Mouse (Mus musculus): ENCODE measurements around the gene Olfr724. TPM values are rescaled to one million over a fixed set of nuclear protein-coding genes. Genes with fewer than 3 reads are reported as not detected.
"Not testable (repeated sequence)": the region's sequence is repeated elsewhere in the genome, so short reads cannot be mapped to it uniquely, and the experiment has no call there.

Olfr724 gene
- not detected for total RNA-seq (2022)

DNA sequence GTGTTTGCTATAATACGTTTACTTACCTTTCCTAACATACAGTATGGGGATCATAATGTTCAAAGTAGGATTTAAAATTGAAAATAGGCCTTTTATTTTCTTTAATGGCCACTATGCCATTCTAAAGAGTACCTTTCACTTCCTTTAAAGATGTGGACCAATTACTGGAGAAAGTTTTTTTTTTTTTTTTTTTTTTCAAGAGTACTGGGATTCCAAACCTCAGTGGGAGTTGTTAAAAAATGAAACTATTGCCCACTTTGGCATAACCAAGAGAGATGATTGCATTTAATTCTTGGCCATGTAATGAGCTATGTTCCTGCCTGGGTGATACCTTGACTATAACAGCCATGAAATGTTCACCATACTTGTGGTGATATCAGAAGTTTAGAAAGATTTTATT lies at the start of gene Olfr724:
Olfr724 (minus strand) TSS at position 101 of the 400 bp plus-strand sequence.
- DNase-seq (ENCODE audit: low spot score), result not testable (repeated sequence)

DNA sequence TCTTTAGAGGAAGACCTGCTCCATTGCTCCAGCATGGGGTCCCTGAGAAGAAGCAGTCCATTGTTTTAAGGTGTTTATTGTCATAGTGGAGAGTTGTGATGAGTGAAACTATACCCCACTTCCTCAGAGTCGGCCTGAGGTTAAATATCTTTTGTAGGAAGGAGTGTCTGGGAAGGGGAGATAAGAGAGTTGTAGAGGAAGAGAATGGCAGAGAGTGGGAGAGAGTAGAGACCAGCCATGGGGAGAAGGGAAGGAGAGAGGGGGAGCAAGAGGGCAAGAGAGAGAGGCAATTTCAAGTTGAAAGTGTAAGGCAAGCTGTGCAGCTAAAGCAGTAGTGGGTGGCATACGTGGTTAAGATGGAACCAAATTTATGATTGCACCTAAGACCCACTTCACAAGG lies 7.2 kb downstream of the Olfr724 start:
- DNase-seq (ENCODE audit: low spot score), result no peak

DNA sequence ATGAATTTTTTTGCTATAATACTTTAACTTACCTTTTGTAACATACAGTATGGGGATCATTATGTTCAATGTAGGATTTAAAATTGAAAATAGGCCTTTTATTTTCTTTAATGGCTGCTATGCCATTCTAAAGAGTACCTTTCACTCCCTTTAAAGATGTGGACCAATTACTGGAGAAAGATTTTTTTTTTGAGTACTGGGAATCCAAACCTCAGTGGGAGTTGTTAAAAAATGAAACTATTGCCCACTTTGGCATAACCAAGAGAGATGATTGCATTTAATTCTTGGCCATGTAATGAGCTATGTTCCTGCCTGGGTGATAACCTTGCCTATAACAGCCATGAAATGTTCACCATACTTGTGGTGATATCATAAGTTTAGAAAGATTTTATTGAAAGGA lies 31.4 kb downstream of the Olfr724 start, which contains the start of gene Olfr723:
Olfr723 (minus strand) TSS at position 101 of the 400 bp plus-strand sequence.
- DNase-seq (ENCODE audit: low spot score), result not testable (repeated sequence)

Other genes starting within 250 kb of the Olfr724 start
- 10 to 100 TPM in 2 of 4 experiments, 1 to 10 TPM in 2; 8.2 to 11.9 (median 9.6) TPM for gene Armh4, start 179.9 kb downstream of the Olfr724 start, total RNA-seq (2022)
- gene Olfr722, start 61.3 kb downstream of the Olfr724 start, total RNA-seq (2022), result not detected
- not detected for gene Olfr723, start 31.5 kb downstream of the Olfr724 start, total RNA-seq (2022)
- not detected for gene Olfr725, start 77.1 kb upstream of the Olfr724 start, total RNA-seq (2022)
- not detected for gene Olfr726, start 127.7 kb upstream of the Olfr724 start, total RNA-seq (2022)
- gene Olfr727, start 159.9 kb upstream of the Olfr724 start, total RNA-seq (2022), result not detected
- not detected for gene Olfr728, start 179.4 kb upstream of the Olfr724 start, total RNA-seq (2022)
- gene Olfr729, start 189.6 kb upstream of the Olfr724 start, total RNA-seq (2022), result not detected
- gene Olfr730, start 224.9 kb upstream of the Olfr724 start, total RNA-seq (2022), result not detected

Data from heart, adult 8-10 months (tissue).